Mouse (Mus musculus) lung, adult 18-20 months (tissue): ENCODE measurements at regions not wholly inside any gene's neighbourhood (a gene's known extent, or its start where the extent isn't known, plus 50 kb on each side); places are given as distances from the start of the nearest gene placed in this dataset.

ENCODE experiments used
- DNase-seq, 2 experiments: peaks; one replicate each; pipeline ENCODE4 v3.0.0; 2022; ENCODE audit warnings: mixed read lengths in 2 of 2

GRCm38 (mm10) chr9:47354423-47354822, 175.6 kb upstream of the Cadm1 start:
- no peak for DNase-seq

- no peak for DNase-seq
These were observed 175.1 kb upstream of the Cadm1 start for GRCm38 (mm10) chr9:47354866-47355265.

GRCm38 (mm10) chr9:47357756-47358399, 172.1 kb upstream of the Cadm1 start:
- DNase-seq: peak; percentile 13 to 36

GRCm38 (mm10) chr9:47358400-47358767, 171.6 kb upstream of the Cadm1 start:
- no peak for DNase-seq

- no peak for DNase-seq
These were observed 166.9 kb upstream of the Cadm1 start for GRCm38 (mm10) chr9:47363086-47363485.

- no peak for DNase-seq
These were observed 165.2 kb upstream of the Cadm1 start for GRCm38 (mm10) chr9:47364762-47365161.

GRCm38 (mm10) chr9:47367266-47367957, 162.6 kb upstream of the Cadm1 start:
- DNase-seq: no peak

- DNase-seq: no peak
These were observed 161.7 kb upstream of the Cadm1 start for GRCm38 (mm10) chr9:47368015-47368901.

GRCm38 (mm10) chr9:47372296-47372695, 157.7 kb upstream of the Cadm1 start:
- DNase-seq: no peak

- no peak for DNase-seq
These were observed 155.9 kb upstream of the Cadm1 start for GRCm38 (mm10) chr9:47374086-47374485.

- no peak for DNase-seq
These were observed 153.3 kb upstream of the Cadm1 start for GRCm38 (mm10) chr9:47376645-47377044.

GRCm38 (mm10) chr9:47378541-47378940, 151.4 kb upstream of the Cadm1 start:
- no peak for DNase-seq

- no peak for DNase-seq
These were observed 149.6 kb upstream of the Cadm1 start for GRCm38 (mm10) chr9:47380361-47380760.

- no peak for DNase-seq
These were observed 145.7 kb upstream of the Cadm1 start for GRCm38 (mm10) chr9:47384185-47384854.

- DNase-seq: no peak
These were observed 143.3 kb upstream of the Cadm1 start for GRCm38 (mm10) chr9:47386646-47387045.

GRCm38 (mm10) chr9:47387221-47387620, 142.8 kb upstream of the Cadm1 start:
- no peak for DNase-seq

- DNase-seq: no peak
These were observed 142.2 kb upstream of the Cadm1 start for GRCm38 (mm10) chr9:47387716-47388300.

- no peak for DNase-seq
These were observed 140.1 kb upstream of the Cadm1 start for GRCm38 (mm10) chr9:47389901-47390300.

- no peak for DNase-seq
These were observed 138.3 kb upstream of the Cadm1 start for GRCm38 (mm10) chr9:47391669-47392068.

- DNase-seq: no peak
These were observed 130.4 kb upstream of the Cadm1 start for GRCm38 (mm10) chr9:47399598-47399997.

- no peak for DNase-seq
These were observed 129.7 kb upstream of the Cadm1 start for GRCm38 (mm10) chr9:47400117-47400823.

GRCm38 (mm10) chr9:47401511-47401910, 128.5 kb upstream of the Cadm1 start:
- no peak for DNase-seq
